Mouse (Mus musculus) cerebellum, adult 2 months (tissue): ENCODE measurements around the gene Fam240a.

Source experiments
- CTCF ChIP-seq: fragments of 200-500 bp; IDR thresholded peaks from 2 replicates; pipeline ENCODE4 v1.5.1; 2011; ENCODE audit warnings: low read depth, mild to moderate bottlenecking, control low read depth, low read length, moderate library complexity, borderline replicate concordance; ENCODE audit not compliant: insufficient read depth
- POLR2A ChIP-seq: fragments of 200-500 bp; IDR thresholded peaks from 2 replicates; pipeline ENCODE4 v1.6.1; 2011; ENCODE audit warnings: low read length, control low read depth, borderline replicate concordance; ENCODE audit not compliant: insufficient read depth

GRCm38 (mm10) chr9:110953550-110954461, 37.1 kb upstream of the Fam240a start:
- TF ChIP-seq POLR2A (no peak), CTCF (peak; percentile 26; the same call in 1 of the 2 replicates)
